Comparison of ENCODE assay signal across 17 mouse cellular contexts in genomic region chrX:169691217-169691616, GRCm38 (mm10). TPM values are rescaled to one million over a fixed set of nuclear protein-coding genes. Genes with fewer than 3 reads are reported as not detected.
DNase-seq lines count a peak whose midpoint lies in the region; ATAC-seq lines count a peak whose summit lies in the region.
"Had no signal": no experiment of that assay in that cellular context is flagged by ENCODE, and none has a peak within 500 bp of the region (broad histone marks: within the 10 kb centered on the region; RNA-seq: fewer than 3 reads in every experiment).

No protein-coding gene starts in this region.

- no peaks in the 10 kb centered on the region for H3K27me3 ChIP-seq in heart, embryonic 15.5 days
- no peaks in the 10 kb centered on the region for H3K27me3 ChIP-seq in kidney, embryonic 14.5 days (ENCODE audit: control insufficient read depth, insufficient read depth, low read length)
- H3K27me3 ChIP-seq: CH12.LX had no signal

- no peaks in the 10 kb centered on the region for H3K36me3 ChIP-seq in heart, embryonic 15.5 days
- no peaks in the 10 kb centered on the region for H3K36me3 ChIP-seq in kidney, embryonic 14.5 days (ENCODE audit: control insufficient read depth, insufficient read depth, low read length)
- H3K36me3 ChIP-seq: embryonic facial prominence, embryonic 13.5 days; hindbrain, embryonic 15.5 days had no signal

- no peak for ATAC-seq in heart, embryonic 15.5 days (replicated peaks; ENCODE audit: insufficient number of reproducible peaks, insufficient read depth, low FRiP score, low read depth)
- no peak for ATAC-seq in kidney, embryonic 14.5 days (ENCODE audit: low FRiP score, low TSS enrichment)
- ATAC-seq: forebrain, embryonic 13.5 days had no signal

- DNase-seq in heart, adult 9 months (ENCODE audit: low spot score in 2 of 2), result no peak
- DNase-seq in kidney, adult 9 months, result peak; percentile 20
- peak; percentile 33 for DNase-seq in retina, postnatal 1 day
- no peak for DNase-seq in retina, embryonic 14.5 days (ENCODE audit: low spot score)
- DNase-seq: adrenal gland, postnatal 25 days; cerebellum, adult 18-20 months; cerebellum, adult 9-11 months; cerebellum, postnatal 36 days; forebrain, postnatal 0 days; gastrocnemius, postnatal 14 days; heart, postnatal 14 days had no signal

- peak overlapping the region; percentile 66 for H3K27ac ChIP-seq in heart, embryonic 15.5 days
- H3K27ac ChIP-seq in kidney, embryonic 14.5 days (ENCODE audit: low read depth, low read length), result no peak overlapping the region
- H3K27ac ChIP-seq: embryonic facial prominence, embryonic 13.5 days; forebrain, embryonic 13.5 days; hindbrain, embryonic 15.5 days had no signal

- H3K4me1 ChIP-seq in heart, embryonic 15.5 days (replicated peaks), result no peaks in the 10 kb centered on the region
- no peaks in the 10 kb centered on the region for H3K4me1 ChIP-seq in kidney, embryonic 14.5 days (ENCODE audit: control insufficient read depth, insufficient read depth, low read length)
- H3K4me1 ChIP-seq: embryonic facial prominence, embryonic 13.5 days; forebrain, embryonic 13.5 days; hindbrain, embryonic 15.5 days had no signal

- H3K9ac ChIP-seq in heart, embryonic 15.5 days, result no peak overlapping the region
- H3K9ac ChIP-seq in kidney, embryonic 14.5 days (ENCODE audit: low read depth, low read length), result no peak overlapping the region
- H3K9ac ChIP-seq: embryonic facial prominence, embryonic 13.5 days; forebrain, embryonic 13.5 days; forebrain, postnatal 0 days; hindbrain, embryonic 15.5 days had no signal

- no peaks in the 10 kb centered on the region for H3K9me3 ChIP-seq in heart, embryonic 15.5 days (replicated peaks)
- no peaks in the 10 kb centered on the region for H3K9me3 ChIP-seq in kidney, embryonic 14.5 days (ENCODE audit: control insufficient read depth, low read length)
- H3K9me3 ChIP-seq: embryonic facial prominence, embryonic 13.5 days; forebrain, embryonic 13.5 days; hindbrain, embryonic 15.5 days had no signal

- no peak overlapping the region for H3K4me2 ChIP-seq in heart, embryonic 15.5 days
- no peak overlapping the region for H3K4me2 ChIP-seq in kidney, embryonic 14.5 days (replicated peaks; ENCODE audit: low read depth, low read length)
- H3K4me2 ChIP-seq: embryonic facial prominence, embryonic 13.5 days; forebrain, embryonic 13.5 days; hindbrain, embryonic 15.5 days had no signal

- H3K4me3 ChIP-seq in heart, embryonic 15.5 days, result no peak overlapping the region
- H3K4me3 ChIP-seq in kidney, embryonic 14.5 days (ENCODE audit: low read length), result no peak overlapping the region
- H3K4me3 ChIP-seq: embryonic facial prominence, embryonic 13.5 days; forebrain, embryonic 13.5 days; hindbrain, embryonic 15.5 days had no signal

- 55% methylated on average over 2 of the region's 2 CpGs for WGBS in heart, embryonic 15.5 days
- WGBS in kidney, embryonic 14.5 days, result 65% methylated on average over 2 of the region's 2 CpGs

RNA-seq across cellular contexts. Expression of gene Mid1, which starts 6.2 kb away (rescaled TPM):
- 4.9 and 7.4 TPM in 2 replicates for polyA plus RNA-seq in heart, embryonic 15.5 days (2015; fragmentation: Nextera tagmentation; extraction: Ambion mirVana)
- 11.7 and 20.2 TPM in 2 replicates for polyA plus RNA-seq in kidney, embryonic 14.5 days (2014; fragmentation: Nextera tagmentation; extraction: Ambion mirVana)

Comparison
In these comparisons a context has a peak if more than half of its experiments do, and no peak if none do; other contexts are left out.
1. DNase-seq: peak in kidney, adult 9 months (single experiment) and retina, postnatal 1 day (single experiment); none in heart, adult 9 months (0 of 2) and retina, embryonic 14.5 days (single experiment).